Mouse (Mus musculus) subcutaneous adipose tissue, adult 2 months (tissue): ENCODE measurements around the gene Tspyl2. TPM values are rescaled to one million over a fixed set of nuclear protein-coding genes. Genes with fewer than 3 reads are reported as not detected.

Experiments
- polyA plus RNA-seq: library from polyadenylated mRNA; depleted of rRNA; stranded (reverse); fragments of >200 nt; gene quantifications from 2 replicates; pipeline ENCODE4 v1.2.3, GENCODE M21; 2012; ENCODE audit warnings: low replicate concordance; rRNA removed

The Tspyl2 gene
- 36.6 and 63.1 TPM in 2 replicates for polyA plus RNA-seq

GRCm38 (mm10) chrX:152342358-152342901, at the start of gene Tspyl2:
Tspyl2 (minus strand) TSS chrX:152342425.

GRCm38 (mm10) chrX:152368397-152369273, 26.4 kb upstream of the Tspyl2 start, which contains the start of gene Gpr173:
Gpr173 (minus strand) TSS chrX:152368704.

GRCm38 (mm10) chrX:152326996-152327688, 15.1 kb downstream of the Tspyl2 start, which contains the start of gene Kantr:
Kantr (minus strand) TSS chrX:152327495.

Other genes starting within 250 kb of the Tspyl2 start
- gene Iqsec2, start 198.2 kb downstream of the Tspyl2 start, polyA plus RNA-seq = 14.9 and 16.6 TPM in 2 replicates
- gene Kdm5c, start 109.4 kb downstream of the Tspyl2 start, polyA plus RNA-seq = 43.1 and 83.2 TPM in 2 replicates
- gene Kantr, start 14.9 kb downstream of the Tspyl2 start, polyA plus RNA-seq = 5.6 and 7.9 TPM in 2 replicates
- gene Gpr173, start 26.3 kb upstream of the Tspyl2 start, polyA plus RNA-seq = 2.9 and 9.9 TPM in 2 replicates
- gene Cldn34a, start 220.9 kb upstream of the Tspyl2 start, polyA plus RNA-seq = not detected in 2 replicates